Mouse (Mus musculus): ENCODE results near the gene Slc19a2. TPM values are rescaled to one million over a fixed set of nuclear protein-coding genes. Genes with fewer than 3 reads are reported as not detected.

The Slc19a2 gene
- polyA plus RNA-seq, 1 experiment from 2014 or later, result 7.7 TPM

DNA sequence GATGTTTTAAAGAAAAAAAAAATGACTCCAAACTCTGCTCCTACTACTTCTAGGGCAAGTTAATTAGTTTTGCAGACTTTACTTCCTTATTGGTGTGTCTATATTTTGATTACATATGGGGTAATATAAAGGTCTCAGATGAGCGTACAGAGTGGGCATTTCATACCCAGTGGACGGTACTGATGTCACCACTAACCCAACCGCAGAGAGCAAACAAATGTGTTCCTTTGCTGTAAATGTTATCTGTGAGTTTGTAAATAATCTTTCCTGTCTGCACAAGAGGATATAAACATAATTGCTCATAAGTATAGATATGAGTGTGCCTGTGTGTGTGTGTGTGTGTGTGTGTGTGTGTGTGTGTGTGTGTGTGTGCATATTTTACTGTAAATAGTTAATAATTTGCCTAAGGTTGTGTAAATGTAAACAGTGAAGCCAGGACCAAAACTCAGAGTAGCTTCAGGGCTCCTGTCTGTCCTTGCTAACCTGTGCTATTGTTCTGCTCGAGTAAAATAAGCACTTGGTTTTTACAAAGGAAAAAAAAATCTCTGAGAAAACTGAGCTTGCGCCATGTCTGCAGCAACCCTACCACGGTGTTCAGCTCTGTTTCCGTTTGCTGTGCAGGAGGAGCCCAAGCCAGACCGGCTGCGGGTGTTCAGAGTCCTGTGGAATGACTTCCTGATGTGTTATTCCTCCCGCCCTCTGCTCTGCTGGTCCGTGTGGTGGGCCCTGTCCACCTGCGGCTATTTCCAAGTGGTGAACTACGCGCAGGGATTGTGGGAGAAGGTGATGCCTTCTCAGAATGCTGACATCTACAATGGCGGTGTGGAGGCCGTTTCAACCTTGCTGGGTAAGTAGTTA is 11.6 kb downstream of the Slc19a2 start:
- Histone ChIP-seq H3K36me3 (replicated peaks) (no peaks in the 10 kb centered on the region), H3K9ac (no peak overlapping the region), H3K4me2 (no peak overlapping the region), H3K27ac (no peak overlapping the region), H3K4me3 (no peak overlapping the region), H3K9me3 (no peaks in the 10 kb centered on the region), H3K27me3 (replicated peaks) (no peaks in the 10 kb centered on the region), H3K4me1 (no peaks in the 10 kb centered on the region)
- WGBS, result 89% methylated on average over 16 of the region's 16 CpGs
- ATAC-seq (replicated peaks), result no peak

DNA sequence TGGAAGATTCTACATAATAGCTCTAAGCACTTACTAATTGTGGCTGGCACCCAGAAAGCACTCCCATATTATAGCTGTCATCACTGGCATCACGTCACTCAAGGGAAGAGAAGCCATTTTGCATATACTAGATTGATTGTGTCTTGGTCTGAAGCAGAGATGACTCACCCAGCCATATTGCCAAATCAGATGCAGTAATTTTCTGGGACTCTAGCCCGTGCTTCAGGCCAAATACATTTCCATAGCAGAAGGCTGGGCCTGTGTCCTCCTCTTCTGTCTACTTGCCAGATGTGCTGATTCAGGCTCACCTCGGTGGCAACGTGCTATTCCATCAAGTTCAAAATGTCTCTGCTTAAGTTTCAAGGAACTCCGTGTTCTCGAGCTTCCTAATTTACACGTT is 12.7 kb downstream of the Slc19a2 start:
- no peaks in the 10 kb centered on the region for H3K27me3 ChIP-seq (replicated peaks)
- no peak for ATAC-seq (replicated peaks)

DNA sequence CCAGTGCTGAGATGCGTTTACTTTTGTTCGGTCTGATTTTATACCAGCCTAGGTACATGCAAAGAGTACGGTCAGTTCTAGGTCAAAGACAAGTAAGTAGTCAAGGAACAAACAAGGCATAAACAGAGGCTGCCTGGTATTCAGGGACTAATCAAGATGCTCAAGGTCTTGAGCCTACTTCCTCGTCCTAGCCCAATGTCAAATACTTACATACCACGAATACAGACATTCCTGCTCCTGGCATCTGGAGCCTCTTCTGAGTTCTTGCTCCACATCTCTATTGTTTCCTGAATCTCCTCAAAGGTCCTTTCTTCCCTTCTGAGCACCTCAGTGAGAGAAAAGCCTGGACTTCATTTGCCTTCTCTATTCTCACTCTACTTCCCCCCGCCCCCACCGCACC is 22.1 kb downstream of the Slc19a2 start:
- H3K4me3 ChIP-seq, result no peak overlapping the region
- no peak for ATAC-seq (replicated peaks)
- no peaks in the 10 kb centered on the region for H3K36me3 ChIP-seq (replicated peaks)
- H3K27ac ChIP-seq, result no peak overlapping the region
- H3K4me1 ChIP-seq, result no peaks in the 10 kb centered on the region
- no peak overlapping the region for H3K4me2 ChIP-seq
- no peaks in the 10 kb centered on the region for H3K9me3 ChIP-seq
- 87% methylated on average over 7 of the region's 7 CpGs for WGBS
- H3K27me3 ChIP-seq (replicated peaks), result no peaks in the 10 kb centered on the region
- no peak overlapping the region for H3K9ac ChIP-seq

More for the DNA sequence above, 12.7 kb downstream of the Slc19a2 start:
- H3K9ac ChIP-seq, result no peak overlapping the region
- no peak overlapping the region for H3K4me3 ChIP-seq
- no peak overlapping the region for H3K27ac ChIP-seq
- no peaks in the 10 kb centered on the region for H3K4me1 ChIP-seq
- H3K9me3 ChIP-seq, result no peaks in the 10 kb centered on the region
- 91% methylated on average over 7 of the region's 7 CpGs for WGBS
- H3K4me2 ChIP-seq, result no peak overlapping the region
- H3K36me3 ChIP-seq (replicated peaks), result no peaks in the 10 kb centered on the region

GRCm38 (mm10) chr1:164273659-164274058 is 24.8 kb downstream of the Slc19a2 start:
- H3K9ac ChIP-seq, result no peak overlapping the region
- H3K27ac ChIP-seq, result no peak overlapping the region
- no peak overlapping the region for H3K4me3 ChIP-seq
- no peaks in the 10 kb centered on the region for H3K27me3 ChIP-seq (replicated peaks)
- H3K4me1 ChIP-seq, result no peaks in the 10 kb centered on the region
- WGBS, result 74% methylated on average over 6 of the region's 6 CpGs
- no peaks in the 10 kb centered on the region for H3K36me3 ChIP-seq (replicated peaks)
- ATAC-seq (replicated peaks), result no peak
- H3K4me2 ChIP-seq, result no peak overlapping the region
- H3K9me3 ChIP-seq, result no peaks in the 10 kb centered on the region

- H3K27ac ChIP-seq, result peak within 1 kb of the TSS; percentile 86
- H3K9me3 ChIP-seq, result no peaks in the 10 kb centered on the region
- H3K4me2 ChIP-seq, result peak within 1 kb of the TSS; percentile 63
- no peaks in the 10 kb centered on the region for H3K36me3 ChIP-seq (replicated peaks)
- under 1% methylated on average over 31 of the region's 31 CpGs for WGBS
- peak; percentile 100 for ATAC-seq (replicated peaks)
- peak within 1 kb of the TSS; percentile 66 for H3K4me3 ChIP-seq
- H3K27me3 ChIP-seq (replicated peaks), result no peaks in the 10 kb centered on the region
- H3K9ac ChIP-seq, result peak within 1 kb of the TSS; percentile 69
- no peaks in the 10 kb centered on the region for H3K4me1 ChIP-seq
These were observed 26.7 kb downstream of the Slc19a2 start, which contains the start of gene Ccdc181 for GRCm38 (mm10) chr1:164275455-164275954. Ccdc181 (plus strand) TSS chr1:164275585.

- Histone ChIP-seq H3K9ac (no peak overlapping the region), H3K4me2 (no peak overlapping the region), H3K36me3 (replicated peaks) (no peaks in the 10 kb centered on the region), H3K27me3 (replicated peaks) (no peaks in the 10 kb centered on the region), H3K9me3 (no peaks in the 10 kb centered on the region), H3K4me3 (no peak overlapping the region), H3K27ac (no peak overlapping the region), H3K4me1 (no peaks in the 10 kb centered on the region)
- 93% methylated on average over 3 of the region's 3 CpGs for WGBS
- no peak for ATAC-seq (replicated peaks)
These were observed 27.7 kb downstream of the Slc19a2 start for GRCm38 (mm10) chr1:164276552-164276951.

DNA sequence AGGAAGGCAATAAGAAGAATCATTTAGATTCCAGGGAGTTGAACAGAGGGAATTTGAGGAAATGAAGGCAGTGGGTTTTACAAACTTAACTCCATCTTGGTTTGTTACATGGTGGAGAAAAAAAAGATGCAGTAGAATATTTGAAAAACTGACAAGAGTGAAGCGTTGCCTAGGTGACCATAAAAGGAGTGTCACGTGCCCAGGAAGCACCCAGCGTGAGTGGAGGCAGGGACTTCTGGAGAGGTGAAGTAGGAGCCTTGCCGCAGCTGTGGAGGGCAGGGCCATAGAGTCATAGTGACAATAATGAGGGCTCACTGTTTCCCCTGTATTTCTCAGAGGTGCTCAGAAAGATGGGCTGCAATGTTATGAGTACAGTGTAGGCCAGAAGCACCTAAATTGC is 30.5 kb downstream of the Slc19a2 start:
- Histone ChIP-seq H3K9me3 (no peaks in the 10 kb centered on the region), H3K4me2 (no peak overlapping the region), H3K4me1 (no peaks in the 10 kb centered on the region), H3K4me3 (no peak overlapping the region), H3K9ac (no peak overlapping the region), H3K27ac (no peak overlapping the region), H3K36me3 (replicated peaks) (no peaks in the 10 kb centered on the region; the same call in 1 of the 2 replicates), H3K27me3 (replicated peaks) (no peaks in the 10 kb centered on the region)
- ATAC-seq (replicated peaks), result no peak
- WGBS, result 76% methylated on average over 4 of the region's 4 CpGs

DNA sequence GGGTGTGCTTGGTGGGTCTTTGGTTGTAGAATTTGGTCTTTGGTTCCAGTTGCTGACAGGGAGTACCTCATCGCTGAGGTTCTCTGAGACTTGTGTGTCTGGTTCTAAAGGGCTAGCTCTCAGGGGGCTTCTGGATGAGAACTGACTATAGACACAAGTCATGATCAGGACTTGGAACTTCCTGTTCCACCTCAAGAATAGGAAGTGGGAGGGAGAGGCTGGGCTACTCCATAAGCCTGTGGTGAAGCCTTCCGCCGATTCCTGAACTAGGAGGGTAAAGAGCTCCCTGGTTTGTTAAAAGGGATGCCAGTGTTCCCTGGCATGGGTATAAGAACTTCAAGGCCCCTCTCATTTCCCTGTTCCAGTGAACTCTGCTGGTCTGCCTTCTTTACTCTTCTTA is 35.2 kb downstream of the Slc19a2 start:
- Histone ChIP-seq H3K36me3 (replicated peaks) (no peaks in the 10 kb centered on the region; the same call in 1 of the 2 replicates), H3K4me3 (no peak overlapping the region), H3K27me3 (replicated peaks) (no peaks in the 10 kb centered on the region), H3K9ac (no peak overlapping the region), H3K27ac (no peak overlapping the region), H3K4me2 (no peak overlapping the region), H3K9me3 (no peaks in the 10 kb centered on the region), H3K4me1 (no peaks in the 10 kb centered on the region)
- ATAC-seq (replicated peaks), result no peak
- 90% methylated on average over 3 of the region's 3 CpGs for WGBS

- Histone ChIP-seq H3K4me2 (no peak overlapping the region), H3K4me1 (no peaks in the 10 kb centered on the region), H3K4me3 (no peak overlapping the region), H3K36me3 (replicated peaks) (peaks cover 13% of the 10 kb centered on the region), H3K27me3 (replicated peaks) (no peaks in the 10 kb centered on the region), H3K9ac (no peak overlapping the region), H3K27ac (no peak overlapping the region), H3K9me3 (no peaks in the 10 kb centered on the region)
- no peak for ATAC-seq (replicated peaks)
- 63% methylated on average over 15 of the region's 15 CpGs for WGBS
These were observed 38.6 kb downstream of the Slc19a2 start for GRCm38 (mm10) chr1:164287406-164287805.

DNA sequence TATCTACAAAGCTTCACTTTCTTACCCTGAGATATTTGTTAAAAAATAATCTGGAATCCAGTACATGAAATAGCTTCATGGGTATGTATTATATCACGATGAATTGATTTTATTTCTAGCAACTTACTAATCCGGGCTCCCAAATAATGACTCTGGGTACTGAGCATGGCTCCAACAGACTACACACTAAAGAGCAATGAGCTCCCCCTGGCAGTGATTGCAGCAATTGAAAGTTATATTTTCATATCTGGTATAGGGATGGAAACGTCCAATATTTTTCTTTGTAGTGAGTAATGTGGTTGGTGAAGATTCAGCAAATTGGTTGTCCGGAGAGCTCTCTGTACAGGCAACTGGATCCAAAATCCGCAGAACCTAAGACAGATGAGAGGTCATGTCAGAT is 43.2 kb downstream of the Slc19a2 start:
- H3K9ac ChIP-seq, result no peak overlapping the region
- H3K36me3 ChIP-seq (replicated peaks), result peaks cover 35% of the 10 kb centered on the region; the same call in 1 of the 2 replicates
- no peak overlapping the region for H3K27ac ChIP-seq
- no peak for ATAC-seq (replicated peaks)
- H3K4me3 ChIP-seq, result no peak overlapping the region
- 92% methylated on average over 5 of the region's 5 CpGs for WGBS
- no peaks in the 10 kb centered on the region for H3K9me3 ChIP-seq
- no peak overlapping the region for H3K4me2 ChIP-seq
- no peaks in the 10 kb centered on the region for H3K4me1 ChIP-seq
- H3K27me3 ChIP-seq (replicated peaks), result no peaks in the 10 kb centered on the region

DNA sequence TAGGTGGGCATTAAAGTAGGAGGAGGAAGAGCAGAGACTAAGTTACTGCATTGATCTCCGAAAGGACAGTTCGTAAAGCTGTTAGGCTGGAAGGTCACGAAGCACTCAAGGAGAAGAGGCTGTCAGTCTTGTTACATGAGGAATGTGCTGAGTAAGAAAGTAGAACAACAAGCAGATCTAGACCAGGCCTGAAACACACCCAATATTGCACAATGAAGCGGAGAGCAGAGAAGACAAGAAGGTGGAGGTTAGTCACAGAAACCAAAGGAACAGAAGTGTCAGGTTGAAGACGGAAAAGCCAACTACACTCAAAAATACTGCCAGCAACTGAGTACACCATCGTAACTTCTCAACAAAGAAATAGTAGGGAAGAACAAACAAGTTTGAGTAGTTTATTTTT is 45.2 kb downstream of the Slc19a2 start:
- Histone ChIP-seq H3K4me2 (no peak overlapping the region), H3K4me3 (no peak overlapping the region), H3K9ac (no peak overlapping the region), H3K9me3 (no peaks in the 10 kb centered on the region), H3K27me3 (replicated peaks) (no peaks in the 10 kb centered on the region), H3K27ac (no peak overlapping the region), H3K4me1 (no peaks in the 10 kb centered on the region), H3K36me3 (replicated peaks) (peaks cover 51% of the 10 kb centered on the region)
- ATAC-seq (replicated peaks), result no peak
- 96% methylated on average over 6 of the region's 6 CpGs for WGBS

- H3K9ac ChIP-seq, result no peak overlapping the region
- peaks cover 63% of the 10 kb centered on the region for H3K36me3 ChIP-seq (replicated peaks)
- no peak for ATAC-seq (replicated peaks)
- H3K4me3 ChIP-seq, result no peak overlapping the region
- H3K27ac ChIP-seq, result no peak overlapping the region
- WGBS, result 96% methylated on average over 4 of the region's 5 CpGs
- no peaks in the 10 kb centered on the region for H3K27me3 ChIP-seq (replicated peaks)
- H3K4me1 ChIP-seq, result no peaks in the 10 kb centered on the region
- no peak overlapping the region for H3K4me2 ChIP-seq
- H3K9me3 ChIP-seq, result no peaks in the 10 kb centered on the region
These were observed 47.6 kb downstream of the Slc19a2 start for GRCm38 (mm10) chr1:164296473-164296872.

- H3K4me2 ChIP-seq, result no peak overlapping the region
- H3K4me1 ChIP-seq, result peaks cover 16% of the 10 kb centered on the region
- H3K9me3 ChIP-seq, result no peaks in the 10 kb centered on the region
- 94% methylated on average over 4 of the region's 4 CpGs for WGBS
- no peak for ATAC-seq (replicated peaks)
- no peak overlapping the region for H3K27ac ChIP-seq
- peaks cover 48% of the 10 kb centered on the region for H3K36me3 ChIP-seq (replicated peaks)
- H3K27me3 ChIP-seq (replicated peaks), result no peaks in the 10 kb centered on the region
- no peak overlapping the region for H3K9ac ChIP-seq
- no peak overlapping the region for H3K4me3 ChIP-seq
These were observed 53.1 kb downstream of the Slc19a2 start for GRCm38 (mm10) chr1:164301949-164302348.

Data from midbrain, embryonic 15.5 days (tissue).